Mouse (Mus musculus) heart, embryonic 10.5 days (tissue): ENCODE data around the gene Slc35e3. TPM values are rescaled to one million over a fixed set of nuclear protein-coding genes. Genes with fewer than 3 reads are reported as not detected.
A peak's percentile ranks its signal among the peaks of the same experiment; 100 is the strongest.
"Not testable (repeated sequence)": the region's sequence is repeated elsewhere in the genome, so short reads cannot be mapped to it uniquely, and the experiment has no call there.

Experiments
- DNase-seq: peaks from one replicate; pipeline ENCODE4 v3.0.0-alpha.2; 2017; ENCODE audit warnings: low spot score
- H3K27ac ChIP-seq: fragments of 300-500 bp; sonication (generic); 2 replicates; pipeline ENCODE4 v1.5.1; 2016; ENCODE audit warnings: mild to moderate bottlenecking
- H3K27me3 ChIP-seq: fragments of 300-500 bp; sonication (generic); 2 replicates; pipeline ENCODE4 v1.6.1; 2016; ENCODE audit warnings: mild to moderate bottlenecking; ENCODE audit not compliant: poor library complexity, insufficient read depth, severe bottlenecking
- H3K36me3 ChIP-seq: fragments of 300-500 bp; sonication (generic); 2 replicates; pipeline ENCODE4 v1.6.1; 2016; ENCODE audit warnings: mild to moderate bottlenecking, moderate library complexity
- H3K4me1 ChIP-seq: fragments of 300-500 bp; sonication (generic); 2 replicates; pipeline ENCODE4 v1.6.1; 2016; ENCODE audit warnings: mild to moderate bottlenecking
- H3K4me3 ChIP-seq: fragments of 300-500 bp; sonication (generic); 2 replicates; pipeline ENCODE4 v1.5.1; 2016; ENCODE audit warnings: mild to moderate bottlenecking, moderate library complexity
- H3K9me3 ChIP-seq: fragments of 300-500 bp; sonication (generic); 2 replicates; pipeline ENCODE4 v1.6.1; 2016; ENCODE audit warnings: mild to moderate bottlenecking, moderate library complexity
- WGBS: fragments of 180-500 bp; shearing (Covaris S2); methylation state at CpG from one replicate; pipeline ENCODE4 v1.1.7; 2016; 5-methylcytosine and 5-hydroxymethylcytosine counted together
- polyA plus RNA-seq: library from polyadenylated mRNA; unstranded; fragments of >200 nt; fragmentation: Nextera tagmentation; extraction: Ambion mirVana; gene quantifications from 2 replicates; pipeline ENCODE4 v1.2.1, GENCODE M21; 2016

The Slc35e3 gene
- polyA plus RNA-seq, 1 experiment from 2014 or later = 14.9 TPM

- no peaks in the 10 kb centered on the region for H3K27me3 ChIP-seq
- H3K36me3 ChIP-seq = no peaks in the 10 kb centered on the region
- no peak overlapping the region for H3K27ac ChIP-seq
- no peak overlapping the region for H3K4me3 ChIP-seq
- peaks cover 15% of the 10 kb centered on the region for H3K4me1 ChIP-seq
- no peak for DNase-seq
- no peaks in the 10 kb centered on the region for H3K9me3 ChIP-seq
- WGBS = 80% methylated on average over 9 of the region's 9 CpGs
Observed at GRCm38 (mm10) chr10:117727518-117728110, 18.6 kb downstream of the Slc35e3 start.

GRCm38 (mm10) chr10:117726888-117727385 lies 19.2 kb downstream of the Slc35e3 start:
- peaks cover 10% of the 10 kb centered on the region for H3K4me1 ChIP-seq
- no peaks in the 10 kb centered on the region for H3K9me3 ChIP-seq
- H3K27me3 ChIP-seq = no peaks in the 10 kb centered on the region
- no peak overlapping the region for H3K4me3 ChIP-seq
- WGBS = 93% methylated on average over 4 of the region's 4 CpGs
- no peaks in the 10 kb centered on the region for H3K36me3 ChIP-seq
- no peak overlapping the region for H3K27ac ChIP-seq
- DNase-seq = no peak

GRCm38 (mm10) chr10:117726350-117726749 lies 19.8 kb downstream of the Slc35e3 start:
- DNase-seq = no peak
- Histone ChIP-seq H3K4me1 (peaks cover 7% of the 10 kb centered on the region), H3K27me3 (no peaks in the 10 kb centered on the region), H3K9me3 (no peaks in the 10 kb centered on the region), H3K4me3 (no peak overlapping the region), H3K36me3 (no peaks in the 10 kb centered on the region), H3K27ac (no peak overlapping the region)
- 90% methylated on average over 4 of the region's 4 CpGs for WGBS

- 79% methylated on average over 7 of the region's 7 CpGs for WGBS
- DNase-seq = no peak
- Histone ChIP-seq H3K27me3 (no peaks in the 10 kb centered on the region), H3K4me1 (0 out of 2 replicates have a peak, but pooled peaks cover 6% of the 10 kb centered on the region), H3K9me3 (no peaks in the 10 kb centered on the region), H3K4me3 (no peak overlapping the region), H3K27ac (no peak overlapping the region), H3K36me3 (no peaks in the 10 kb centered on the region)
Observed at GRCm38 (mm10) chr10:117725671-117726070, 20.5 kb downstream of the Slc35e3 start.

GRCm38 (mm10) chr10:117724804-117725361 lies 21.3 kb downstream of the Slc35e3 start:
- Histone ChIP-seq H3K4me3 (no peak overlapping the region), H3K27ac (no peak overlapping the region), H3K27me3 (no peaks in the 10 kb centered on the region), H3K9me3 (no peaks in the 10 kb centered on the region), H3K4me1 (0 out of 2 replicates have a peak, but pooled peaks cover 6% of the 10 kb centered on the region), H3K36me3 (no peaks in the 10 kb centered on the region)
- 89% methylated on average over 3 of the region's 3 CpGs for WGBS
- DNase-seq = no peak

GRCm38 (mm10) chr10:117724136-117724718 lies 21.9 kb downstream of the Slc35e3 start:
- DNase-seq = no peak
- no peaks in the 10 kb centered on the region for H3K9me3 ChIP-seq
- H3K4me1 ChIP-seq = 0 out of 2 replicates have a peak, but pooled peaks cover 6% of the 10 kb centered on the region
- H3K27me3 ChIP-seq = no peaks in the 10 kb centered on the region
- WGBS = 73% methylated on average over 5 of the region's 5 CpGs
- no peak overlapping the region for H3K4me3 ChIP-seq
- no peak overlapping the region for H3K27ac ChIP-seq
- H3K36me3 ChIP-seq = no peaks in the 10 kb centered on the region

- Histone ChIP-seq H3K27ac (peak overlapping the region; percentile 75), H3K27me3 (no peaks in the 10 kb centered on the region), H3K9me3 (no peaks in the 10 kb centered on the region), H3K36me3 (no peaks in the 10 kb centered on the region), H3K4me3 (no peak overlapping the region), H3K4me1 (peaks cover 20% of the 10 kb centered on the region)
- no peak for DNase-seq
- WGBS = 60% methylated on average over 19 of the region's 19 CpGs
Observed at GRCm38 (mm10) chr10:117718161-117719119, 27.7 kb downstream of the Slc35e3 start.

GRCm38 (mm10) chr10:117717583-117717982 lies 28.6 kb downstream of the Slc35e3 start:
- H3K27ac ChIP-seq = peak overlapping the region; percentile 75
- WGBS = 7% methylated on average over 4 of the region's 4 CpGs
- no peaks in the 10 kb centered on the region for H3K36me3 ChIP-seq
- H3K4me3 ChIP-seq = 0 out of 2 replicates have a peak overlapping the region, but pooled peaks have one; percentile 12
- H3K9me3 ChIP-seq = no peaks in the 10 kb centered on the region
- H3K4me1 ChIP-seq = peaks cover 20% of the 10 kb centered on the region
- no peak for DNase-seq
- no peaks in the 10 kb centered on the region for H3K27me3 ChIP-seq

- 87% methylated on average over 3 of the region's 3 CpGs for WGBS
- H3K27me3 ChIP-seq = no peaks in the 10 kb centered on the region
- peak; percentile 33 for DNase-seq
- H3K4me3 ChIP-seq = no peak overlapping the region
- H3K27ac ChIP-seq = peak overlapping the region; percentile 75; the same call in 1 of the 2 replicates
- H3K9me3 ChIP-seq = no peaks in the 10 kb centered on the region
- peaks cover 22% of the 10 kb centered on the region for H3K4me1 ChIP-seq
- no peaks in the 10 kb centered on the region for H3K36me3 ChIP-seq
Observed at GRCm38 (mm10) chr10:117716686-117717085, 29.5 kb downstream of the Slc35e3 start.

GRCm38 (mm10) chr10:117715654-117716053 lies 30.5 kb downstream of the Slc35e3 start:
- WGBS = 89% methylated on average over 1 of the region's 1 CpGs
- not testable (repeated sequence) for H3K27me3 ChIP-seq, H3K4me3 ChIP-seq, DNase-seq, H3K9me3 ChIP-seq, H3K36me3 ChIP-seq, H3K27ac ChIP-seq
- peaks cover 28% of the 10 kb centered on the region for H3K4me1 ChIP-seq

GRCm38 (mm10) chr10:117714928-117715500 lies 31.2 kb downstream of the Slc35e3 start:
- no peak overlapping the region for H3K27ac ChIP-seq
- H3K36me3 ChIP-seq = no peaks in the 10 kb centered on the region
- no peaks in the 10 kb centered on the region for H3K9me3 ChIP-seq
- WGBS = 68% methylated on average over 4 of the region's 4 CpGs
- H3K4me1 ChIP-seq = peaks cover 28% of the 10 kb centered on the region
- H3K27me3 ChIP-seq = no peaks in the 10 kb centered on the region
- no peak overlapping the region for H3K4me3 ChIP-seq
- DNase-seq = peak; percentile 28

- Histone ChIP-seq H3K27me3 (no peaks in the 10 kb centered on the region), H3K9me3 (no peaks in the 10 kb centered on the region), H3K4me3 (no peak overlapping the region), H3K36me3 (peaks cover 3% of the 10 kb centered on the region; the same call in 1 of the 2 replicates), H3K4me1 (peaks cover 28% of the 10 kb centered on the region), H3K27ac (no peak overlapping the region)
- peak; percentile 58 for DNase-seq
- 83% methylated on average over 3 of the region's 3 CpGs for WGBS
Observed at GRCm38 (mm10) chr10:117714048-117714545, 32.1 kb downstream of the Slc35e3 start.
